Mouse (Mus musculus) CD8-positive naive resting alpha-beta T cell, adult 2 months (primary cell): ENCODE measurements around the gene Glb1.
"Not testable (repeated sequence)": the region's sequence is repeated elsewhere in the genome, so short reads cannot be mapped to it uniquely, and the experiment has no call there.

ENCODE experiments used
- DNase-seq, 2 experiments: peaks; one replicate each; pipeline ENCODE4 v3.0.0; 2022; ENCODE audit warnings: low read depth in 2 of 2, low spot score in 2 of 2

Glb1 gene

DNA sequence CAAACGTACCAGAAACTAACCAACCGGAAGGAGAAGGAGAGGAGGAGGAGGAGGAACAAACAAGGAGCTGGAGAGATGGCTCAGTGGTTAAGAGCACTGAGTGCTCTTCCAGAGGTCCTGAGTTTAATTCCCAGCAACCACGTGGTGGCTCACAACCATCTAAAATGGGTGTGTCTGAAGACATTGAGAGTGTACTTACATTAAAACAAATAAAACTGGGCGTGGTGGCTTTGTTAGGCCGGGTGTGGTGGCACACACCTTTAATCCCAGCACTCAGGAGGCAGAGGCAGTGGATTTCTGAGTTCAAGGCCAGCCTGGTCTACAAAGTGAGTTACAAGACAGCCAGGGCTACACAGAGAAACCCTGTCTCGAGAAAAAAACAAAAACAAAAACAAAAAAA lies 6.7 kb upstream of the Glb1 start:
- DNase-seq, result not testable (repeated sequence)

DNA sequence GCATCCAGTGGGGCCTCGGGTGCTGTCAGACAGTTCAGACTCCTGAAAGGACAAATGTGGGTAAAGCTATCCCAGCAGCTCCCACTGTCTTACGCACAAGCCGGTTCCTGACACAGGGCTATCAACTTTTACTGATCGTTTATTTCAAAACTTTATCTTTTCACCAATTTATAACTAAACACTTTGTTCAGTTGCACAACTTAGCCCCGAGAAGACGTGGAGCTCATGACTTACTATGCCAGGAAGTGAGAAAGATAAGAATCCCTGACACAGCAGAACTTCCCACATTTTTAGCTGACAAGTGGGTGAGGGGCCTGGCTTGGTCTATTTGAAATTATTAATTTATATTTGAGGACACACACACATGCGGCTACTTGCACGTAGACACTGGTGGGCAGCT lies 6.2 kb upstream of the Glb1 start:
- DNase-seq, result no peak

DNA sequence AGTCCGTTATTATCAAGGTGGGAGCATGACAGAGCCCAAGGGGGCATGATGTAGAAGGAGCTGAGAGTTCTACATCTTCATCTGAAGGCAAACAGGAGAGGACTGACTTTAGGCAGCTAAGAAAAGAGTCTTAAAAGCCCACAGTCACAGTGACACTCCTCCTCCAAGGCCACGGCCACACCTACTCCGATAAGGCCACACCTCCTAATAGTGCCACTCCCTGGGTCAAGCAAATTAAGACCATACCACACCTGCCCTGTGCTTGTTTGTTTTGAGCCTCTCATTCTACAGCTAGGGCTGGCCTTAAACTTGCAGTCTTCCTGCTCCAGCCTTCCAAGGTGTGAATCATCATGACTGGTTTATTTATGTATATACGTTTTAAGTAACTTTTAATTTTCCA lies 5.6 kb upstream of the Glb1 start:
- DNase-seq, result no peak

GRCm38 (mm10) chr9:114399680-114400079 lies 1.2 kb upstream of the Glb1 start:
- DNase-seq, result no peak

DNA sequence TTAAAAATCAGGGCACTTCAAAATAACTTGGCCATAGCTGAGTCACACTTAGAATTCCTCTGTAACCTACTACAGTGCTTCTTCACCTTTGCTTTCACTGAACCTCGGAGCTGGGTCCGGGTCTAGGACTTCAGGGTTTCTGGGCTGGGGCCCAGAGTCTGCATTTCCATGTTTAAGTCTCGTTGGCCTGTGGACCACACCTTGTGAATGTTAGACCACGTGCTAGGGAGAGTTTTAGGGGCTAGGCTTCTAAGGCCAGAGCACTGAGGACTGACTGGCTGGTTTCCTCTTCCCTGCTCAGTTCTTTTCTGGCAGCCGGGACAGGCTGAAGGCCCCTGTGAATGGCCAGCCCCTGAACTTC lies 308 bp upstream of the Glb1 start:
- no peak for DNase-seq

DNA sequence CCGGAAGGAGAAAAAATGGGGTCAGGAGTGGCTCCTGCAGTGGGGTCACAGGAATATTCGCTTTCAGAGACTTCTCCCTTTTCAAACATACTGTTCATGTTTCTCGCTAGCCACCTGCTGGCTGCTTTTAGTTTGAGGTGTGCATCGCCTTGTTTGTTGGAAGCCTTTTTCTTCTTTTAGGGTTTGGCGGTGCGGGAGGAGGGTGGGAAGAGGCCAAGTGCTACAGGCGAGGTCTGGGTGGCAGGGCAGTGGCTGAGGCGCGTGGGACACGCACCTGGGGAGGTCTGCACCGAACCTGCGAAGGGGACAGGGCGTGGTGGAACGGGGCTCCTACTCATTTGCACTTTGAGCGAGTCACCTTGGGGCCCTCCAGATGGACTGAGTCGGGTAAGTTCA lies 807 bp downstream of the Glb1 start:
- DNase-seq, result peak; percentile 20 to 48

DNA sequence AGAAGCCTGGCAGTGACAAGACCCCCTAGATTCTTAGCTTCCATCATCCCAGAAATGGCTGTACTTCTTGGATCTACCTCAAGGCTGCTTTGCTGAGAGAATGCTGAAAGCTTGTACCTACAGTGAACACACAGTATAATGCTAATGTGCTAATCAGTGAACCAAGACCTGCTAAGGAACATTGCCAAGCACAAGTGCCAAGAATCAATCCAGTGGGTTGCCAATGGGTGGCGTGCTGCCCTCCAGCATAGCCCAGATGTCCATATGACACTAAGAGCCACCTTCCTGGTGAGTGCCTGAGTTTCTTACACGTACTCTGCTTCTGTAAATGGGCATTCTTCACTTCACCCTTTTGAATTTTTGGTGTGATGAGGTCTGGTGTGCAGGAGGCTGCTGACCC lies 6.8 kb downstream of the Glb1 start:
- no peak for DNase-seq

DNA sequence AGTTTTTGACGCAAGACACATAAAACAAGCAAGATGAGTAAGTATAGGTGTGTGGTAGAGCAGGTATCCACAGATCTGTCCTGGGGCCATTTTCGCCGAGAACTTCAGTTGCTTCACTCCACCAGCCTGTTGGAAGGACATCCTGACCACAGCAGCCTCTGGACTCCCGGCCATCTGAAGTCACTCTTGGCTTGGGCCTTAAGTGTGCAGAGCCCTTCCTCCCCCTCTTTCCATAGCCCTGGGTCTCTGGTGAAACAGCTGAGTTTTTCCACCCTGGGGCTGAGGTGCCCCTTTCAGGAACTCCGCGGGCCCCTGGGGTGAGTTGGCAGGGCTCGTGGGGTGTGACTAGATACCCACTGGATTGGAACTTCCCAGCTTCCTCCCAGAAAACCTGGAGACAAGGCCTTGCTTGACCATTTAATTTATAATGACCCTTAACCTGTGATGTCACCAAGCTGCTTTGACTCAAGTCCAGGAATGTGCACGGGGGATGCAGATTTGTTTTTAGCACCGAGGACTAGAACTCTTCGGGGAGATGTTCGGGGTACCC lies 9.5 kb downstream of the Glb1 start:
- DNase-seq, result no peak

- DNase-seq, result no peak
These were observed 10.4 kb downstream of the Glb1 start for GRCm38 (mm10) chr9:114411295-114411694.

GRCm38 (mm10) chr9:114412406-114412805 lies 11.5 kb downstream of the Glb1 start:
- DNase-seq, result no peak

GRCm38 (mm10) chr9:114413866-114414265 lies 13.0 kb downstream of the Glb1 start:
- no peak for DNase-seq

DNA sequence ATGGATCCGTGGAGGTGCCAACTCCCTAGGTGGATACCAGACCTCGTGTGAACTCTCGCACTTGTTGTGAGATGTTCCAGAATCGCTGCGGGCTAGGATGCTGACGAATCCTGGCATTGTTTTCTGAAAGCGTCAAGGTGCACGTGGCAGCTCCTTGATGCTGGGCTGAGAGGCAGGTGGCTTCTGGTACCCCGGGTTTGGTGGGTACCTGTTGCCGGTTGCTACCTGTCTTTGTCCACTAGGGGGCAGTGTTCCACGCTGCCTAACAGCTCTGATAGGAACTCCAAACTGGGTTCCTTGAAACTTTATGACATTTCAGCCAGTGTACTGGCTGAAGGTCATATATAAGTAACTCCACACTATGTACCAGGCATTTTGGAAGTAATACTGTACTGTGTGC lies 14.8 kb downstream of the Glb1 start:
- DNase-seq, result peak; percentile 66 to 67

GRCm38 (mm10) chr9:114416646-114417517 lies 16.0 kb downstream of the Glb1 start:
- DNase-seq, result no peak

GRCm38 (mm10) chr9:114418187-114418586 lies 17.3 kb downstream of the Glb1 start:
- peak; percentile 65 to 83 for DNase-seq

- no peak for DNase-seq
These were observed 19.6 kb downstream of the Glb1 start for GRCm38 (mm10) chr9:114420443-114420842.

- no peak for DNase-seq
These were observed 20.2 kb downstream of the Glb1 start for GRCm38 (mm10) chr9:114421045-114421444.

- peak in 1 of 2 experiments; percentile 23 for DNase-seq
These were observed 20.9 kb downstream of the Glb1 start for GRCm38 (mm10) chr9:114421797-114422196.

GRCm38 (mm10) chr9:114425576-114425975 lies 24.7 kb downstream of the Glb1 start:
- no peak for DNase-seq

DNA sequence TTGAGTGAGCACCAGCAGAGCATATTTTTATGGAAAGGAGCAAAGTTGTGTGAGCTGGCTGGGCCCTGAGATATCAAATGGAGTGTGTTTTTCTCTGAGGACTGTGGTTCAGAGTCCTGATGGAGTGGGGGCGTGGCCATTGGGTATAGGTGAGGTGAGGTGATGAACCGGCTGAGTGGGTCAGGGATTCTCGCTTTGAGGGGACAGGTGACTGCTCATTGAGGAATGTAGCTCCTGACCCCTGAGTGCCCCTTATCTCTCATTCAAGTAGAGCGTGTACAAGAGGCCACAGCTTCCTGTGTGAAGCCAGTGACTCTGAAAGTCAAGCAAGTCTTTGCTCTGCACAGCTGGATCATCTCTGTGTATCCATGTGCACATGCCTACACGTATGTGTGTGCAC lies 25.3 kb downstream of the Glb1 start:
- DNase-seq, result no peak

- DNase-seq, result no peak
These were observed 26.5 kb downstream of the Glb1 start for GRCm38 (mm10) chr9:114427425-114427824.

DNA sequence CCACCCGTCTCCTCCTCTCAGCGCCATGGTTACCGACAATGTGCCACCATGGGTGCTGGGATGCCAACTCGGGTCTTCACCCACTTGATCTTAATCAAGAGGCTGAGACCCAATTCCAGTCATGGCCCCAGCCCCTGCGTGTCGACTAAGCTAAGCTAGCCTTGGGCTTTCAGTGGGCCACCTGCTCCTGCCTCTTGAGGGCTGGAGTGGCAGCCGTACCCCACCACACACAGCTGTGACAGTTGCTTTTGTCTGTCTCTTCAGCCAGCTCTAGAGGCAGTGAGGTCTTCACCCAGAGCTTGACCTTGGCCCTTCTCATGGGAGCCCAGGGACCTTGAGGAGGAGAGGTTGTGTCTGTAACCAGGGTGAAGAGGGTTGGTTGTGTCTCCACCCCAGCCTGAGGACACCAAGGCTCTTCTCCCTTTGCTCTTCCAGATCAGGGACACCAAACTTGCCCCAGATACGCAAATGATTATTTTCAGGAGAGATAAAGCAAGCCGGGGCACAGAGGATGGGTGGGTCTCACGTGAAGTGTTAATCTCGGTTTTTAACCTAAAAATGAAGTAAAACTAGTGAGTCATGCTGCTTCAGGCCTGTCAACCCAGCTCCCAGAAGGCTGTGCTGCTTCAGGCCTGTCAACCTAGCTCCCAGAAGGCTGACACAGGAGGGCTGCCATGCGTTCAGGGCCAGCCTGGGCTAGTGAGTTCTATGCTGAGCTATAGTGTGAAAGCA lies 27.4 kb downstream of the Glb1 start:
- DNase-seq, result no peak

- DNase-seq, result no peak
These were observed 34.8 kb downstream of the Glb1 start for GRCm38 (mm10) chr9:114435668-114436067.
